19 mouse cellular contexts compared by ENCODE assay signal in the genomic region with DNA sequence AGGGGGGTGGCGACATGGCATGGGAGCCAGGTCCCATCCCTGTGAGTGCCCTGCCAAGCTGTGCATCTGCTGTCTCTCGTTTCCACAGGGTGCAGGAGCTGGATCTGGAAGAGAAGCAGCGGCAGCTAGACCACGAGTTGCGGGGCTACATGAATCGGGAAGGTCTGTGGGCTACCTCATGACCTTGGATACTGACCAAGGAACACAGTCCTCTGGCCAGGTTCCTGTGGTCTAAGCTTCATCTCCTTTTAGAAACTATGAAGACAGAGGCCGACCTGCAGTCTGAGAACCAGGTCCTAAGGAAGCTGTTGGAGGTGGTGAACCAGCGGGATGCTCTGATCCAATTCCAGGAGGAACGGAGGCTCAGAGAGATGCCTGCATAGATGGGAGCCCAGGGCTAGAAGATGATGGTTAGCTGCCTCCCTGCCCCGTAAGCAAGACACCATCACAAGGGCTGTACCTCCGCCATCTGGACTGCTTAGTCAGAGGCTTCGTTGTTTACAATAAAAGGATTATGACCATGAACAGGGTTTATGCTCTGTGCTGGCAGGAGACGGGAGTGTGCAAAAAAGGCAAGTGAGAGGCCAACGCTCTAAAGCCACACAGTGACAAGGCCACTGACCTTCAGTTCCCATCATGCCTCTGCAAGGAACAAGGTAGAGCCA. TPM values are rescaled to one million over a fixed set of nuclear protein-coding genes. Genes with fewer than 3 reads are reported as not detected.
"Had no signal": no experiment of that assay in that cellular context is flagged by ENCODE, and none has a peak within 500 bp of the region (broad histone marks: within the 10 kb centered on the region; RNA-seq: fewer than 3 reads in every experiment).

No protein-coding gene starts in this region.

- H3K4me3 ChIP-seq: limb, embryonic 10.5 days; limb, embryonic 13.5 days; liver, embryonic 12.5 days; liver, embryonic 15.5 days; lung, embryonic 15.5 days had no signal

- H3K9ac ChIP-seq: limb, embryonic 13.5 days; liver, embryonic 12.5 days; liver, embryonic 15.5 days; lung, embryonic 15.5 days had no signal

- DNase-seq: kidney, adult 18-20 months; kidney, adult 9 months; kidney, postnatal 14 days; kidney, postnatal 4 days; liver; lung, adult 18-20 months; lung, postnatal 10 days; lung, postnatal 4 days; midbrain, embryonic 14.5 days; thymus, adult 2 months; thymus, postnatal 14 days; thymus, postnatal 4 days had no signal

- H3K27me3 ChIP-seq: limb, embryonic 13.5 days; lung, embryonic 15.5 days had no signal

- H3K9me3 ChIP-seq: limb, embryonic 10.5 days; limb, embryonic 13.5 days; liver, embryonic 12.5 days; liver, embryonic 15.5 days; lung, embryonic 15.5 days had no signal

- H3K4me2 ChIP-seq: limb, embryonic 13.5 days; liver, embryonic 12.5 days; liver, embryonic 15.5 days; lung, embryonic 15.5 days had no signal

- H3K27ac ChIP-seq: limb, embryonic 10.5 days; limb, embryonic 13.5 days; liver, embryonic 12.5 days; liver, embryonic 15.5 days; lung, embryonic 15.5 days had no signal

- ATAC-seq: liver, embryonic 12.5 days had no signal

RNA-seq across cellular contexts. Expression of gene Ppil6, which starts 3.6 kb away (rescaled TPM):
- total RNA-seq: megakaryocyte-erythroid progenitor cell, adult 5-6 weeks had no signal
- polyA plus RNA-seq: liver, embryonic 12.5 days; spleen, adult 2 months had no signal
